Mouse (Mus musculus) cerebellum, postnatal 14 days (tissue): Measurements from ENCODE around the gene Plpp3.

ENCODE experiments used
- DNase-seq, 2 experiments: peaks; one replicate each; pipeline ENCODE4 v3.0.0; 2021; ENCODE audit warnings: mixed read lengths in 2 of 2

Plpp3 gene

GRCm38 (mm10) chr4:105157276-105158168, at the start of gene Plpp3:
Gene Plpp3, plus strand, starts transcription at chr4:105157347.
- peak; percentile 41 to 52 for DNase-seq

GRCm38 (mm10) chr4:105107943-105108640, 49.1 kb upstream of the Plpp3 start:
- no peak for DNase-seq

DNA sequence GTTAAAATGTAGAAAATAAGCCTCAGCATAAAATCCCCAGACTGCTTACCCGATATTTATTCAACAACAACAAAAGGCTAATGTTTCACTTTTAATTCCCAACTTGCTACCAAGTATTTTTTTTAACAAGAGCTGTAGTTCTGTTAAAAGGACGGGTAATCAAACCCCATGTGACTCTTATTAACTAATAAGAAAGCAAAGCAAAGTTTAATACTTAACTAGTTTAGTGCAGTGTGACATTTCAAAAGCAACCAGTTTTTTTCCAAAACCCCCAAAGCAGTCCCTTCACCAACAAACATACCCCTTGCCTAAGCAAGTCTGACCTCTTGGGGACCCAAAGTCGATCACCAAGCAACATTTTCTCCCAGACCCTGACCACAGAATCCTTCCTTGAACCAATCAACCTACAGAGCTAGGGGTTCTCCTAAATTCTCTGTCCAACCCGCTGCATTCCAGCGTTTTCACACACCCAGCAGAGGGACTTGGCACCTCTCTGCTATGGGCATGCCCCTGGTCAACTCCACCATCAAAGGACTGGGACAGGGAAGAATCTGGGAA, 48.4 kb upstream of the Plpp3 start:
- no peak for DNase-seq

- peak; percentile 79 to 85 for DNase-seq
Observed at GRCm38 (mm10) chr4:105109199-105109989, 47.8 kb upstream of the Plpp3 start, which contains the start of gene Prkaa2. Gene Prkaa2, minus strand, starts transcription at chr4:105109890.

GRCm38 (mm10) chr4:105109990-105110683, 47.0 kb upstream of the Plpp3 start:
- peak in 1 of 2 experiments; percentile 58 for DNase-seq

GRCm38 (mm10) chr4:105110684-105111035, 46.5 kb upstream of the Plpp3 start:
- peak; percentile 27 to 31 for DNase-seq

GRCm38 (mm10) chr4:105111770-105112169, 45.4 kb upstream of the Plpp3 start:
- DNase-seq: no peak

DNA sequence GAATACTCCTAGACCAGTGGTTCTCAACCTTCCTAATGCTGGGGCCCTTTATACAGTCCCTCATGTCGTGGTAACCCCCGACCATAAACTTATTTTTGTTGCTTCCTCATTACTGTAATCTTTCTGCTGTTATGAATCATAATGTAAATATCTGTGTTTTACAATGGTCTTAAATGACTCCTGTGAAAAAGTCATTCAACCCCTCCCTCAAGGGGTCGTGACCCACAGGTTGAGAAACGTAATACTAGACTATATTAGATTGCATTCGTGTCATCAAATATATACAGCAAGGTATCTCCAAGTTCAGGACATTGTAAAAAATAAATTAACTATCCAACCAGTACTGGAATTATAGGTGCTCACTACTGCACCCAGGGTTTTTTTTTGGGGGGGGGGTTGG, 44.1 kb upstream of the Plpp3 start:
- DNase-seq: no peak

DNA sequence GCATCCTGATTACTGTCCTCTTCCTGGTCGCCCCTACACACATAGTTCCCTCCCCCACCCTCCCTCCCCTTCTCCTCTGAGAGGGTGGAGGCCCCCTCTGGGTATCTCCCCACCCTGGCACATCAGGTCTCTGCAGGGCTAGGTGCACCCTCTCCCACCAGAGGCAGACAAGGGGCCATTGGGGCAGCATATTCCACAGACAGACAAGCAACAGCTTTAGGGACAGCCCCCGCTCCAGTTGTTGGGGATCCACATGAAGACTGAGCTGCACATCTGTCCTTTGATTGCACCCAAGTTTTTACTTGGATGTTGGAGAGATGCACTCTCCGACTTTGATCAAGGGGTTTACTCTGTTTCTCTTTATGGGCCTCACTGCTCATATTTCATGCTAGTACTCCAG, 43.7 kb upstream of the Plpp3 start:
- no peak for DNase-seq

DNA sequence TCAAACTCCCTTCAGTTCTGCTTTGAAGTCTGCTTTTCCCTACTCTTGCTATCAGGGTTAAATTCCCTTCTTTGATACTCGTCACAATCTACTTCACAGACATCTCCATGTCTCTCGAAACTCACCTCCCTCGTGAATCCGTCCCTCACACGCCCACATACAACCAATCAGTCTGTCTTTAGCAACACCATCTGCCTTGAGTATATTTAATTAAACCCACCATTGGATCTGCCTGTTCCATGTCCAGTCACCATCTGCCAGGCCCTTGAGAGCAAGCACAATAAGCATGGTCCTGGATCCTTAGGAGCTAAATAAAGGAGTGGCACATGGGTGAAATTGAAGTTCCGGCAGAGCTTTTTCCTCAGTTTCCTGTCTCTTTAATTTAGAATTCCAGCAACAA, 36.1 kb upstream of the Plpp3 start:
- peak; percentile 40 to 49 for DNase-seq

- DNase-seq: peak; percentile 83 to 86
Observed at GRCm38 (mm10) chr4:105122429-105122828, 34.7 kb upstream of the Plpp3 start.

GRCm38 (mm10) chr4:105129212-105129611, 27.9 kb upstream of the Plpp3 start:
- DNase-seq: no peak

GRCm38 (mm10) chr4:105131756-105132314, 25.3 kb upstream of the Plpp3 start:
- no peak for DNase-seq

DNA sequence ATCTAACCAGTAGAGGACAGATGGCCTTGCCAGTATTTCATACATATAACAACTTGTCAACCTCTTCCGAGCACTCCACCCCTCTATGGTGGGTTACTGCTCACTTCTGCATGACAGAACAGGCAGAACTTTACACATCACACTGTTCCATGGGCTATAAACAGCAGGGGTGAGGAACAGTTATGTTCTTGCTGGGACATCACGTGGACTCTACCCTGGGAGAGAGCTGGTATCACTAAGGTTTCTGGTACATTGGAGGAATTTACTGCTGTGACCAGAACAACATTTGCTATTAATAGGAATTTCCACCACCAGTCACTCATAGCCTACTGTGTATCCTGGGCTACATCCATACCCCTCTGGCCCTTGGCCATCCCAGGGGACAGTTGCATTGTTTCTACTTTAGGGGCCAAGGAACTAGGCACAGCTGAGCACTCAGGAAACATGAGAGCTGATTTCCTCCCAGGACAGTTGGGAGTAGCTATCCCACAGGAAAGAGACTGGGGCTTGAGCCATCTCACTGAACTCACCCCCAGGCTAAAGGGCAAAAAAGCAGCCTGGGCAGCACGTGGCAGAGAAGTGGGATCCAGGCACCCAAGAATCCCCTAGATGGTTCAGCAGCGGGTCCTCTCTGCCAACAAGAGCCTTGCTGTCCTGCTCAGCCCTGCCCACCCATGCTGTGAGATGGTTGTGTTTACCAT, 23.6 kb upstream of the Plpp3 start:
- DNase-seq: no peak

GRCm38 (mm10) chr4:105149492-105149891, 7.7 kb upstream of the Plpp3 start:
- no peak for DNase-seq

- peak; percentile 83 to 85 for DNase-seq
Observed at GRCm38 (mm10) chr4:105151911-105152690, 5.0 kb upstream of the Plpp3 start.

- no peak for DNase-seq
Observed at GRCm38 (mm10) chr4:105153227-105153626, 3.9 kb upstream of the Plpp3 start.

DNA sequence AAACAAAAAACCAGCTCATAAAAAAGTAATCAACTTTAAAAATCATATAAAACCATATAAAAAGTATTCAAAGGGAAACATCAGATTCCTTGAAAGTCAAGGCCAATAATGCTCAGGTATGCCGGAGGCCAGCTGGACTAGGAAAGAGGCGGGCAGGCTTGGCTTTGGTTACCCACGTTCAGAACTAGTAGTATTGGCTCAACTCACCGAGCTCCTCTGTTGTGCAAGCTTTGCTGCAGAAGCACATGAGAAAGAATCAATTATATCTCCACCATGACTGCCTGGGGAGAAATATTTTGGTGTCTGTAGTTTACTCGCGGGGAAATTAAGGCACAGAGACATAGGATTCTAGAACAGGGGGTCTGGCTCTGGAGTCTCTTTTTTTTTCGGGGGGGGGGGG, 866 bp upstream of the Plpp3 start:
- DNase-seq: no peak

DNA sequence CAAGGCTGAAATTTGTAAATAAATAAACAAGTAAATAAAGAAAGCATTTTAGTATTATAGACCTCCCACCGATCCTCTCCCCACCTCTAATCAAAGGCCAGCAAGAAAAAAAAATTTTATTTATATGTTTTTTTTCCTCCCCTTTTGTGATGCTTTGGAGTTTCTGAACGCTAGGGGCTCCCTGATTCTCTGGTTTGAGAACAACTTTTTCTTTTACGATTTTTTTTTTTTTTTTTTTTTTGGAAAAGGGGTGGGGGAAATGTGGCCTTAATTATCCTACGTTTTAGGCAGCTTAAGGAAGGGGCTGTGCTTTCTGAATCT, 232 bp upstream of the Plpp3 start:
- peak; percentile 19 to 23 for DNase-seq

- peak; percentile 71 to 76 for DNase-seq
Observed at GRCm38 (mm10) chr4:105158169-105158555, 1.0 kb downstream of the Plpp3 start.
